Mouse (Mus musculus) CH12.LX (cell line): ENCODE data around the gene Col4a2.

Source experiments
- EP300 ChIP-seq: IDR thresholded peaks from 2 replicates; pipeline ENCODE4 v1.6.1; 2011; ENCODE audit warnings: low read length, improper control_type of control experiment
- IRF4 ChIP-seq: IDR thresholded peaks from 2 replicates; pipeline ENCODE4 v1.6.1; 2014; ENCODE audit warnings: low read depth, mild to moderate bottlenecking, inconsistent platforms, low read length, improper control_type of control experiment
- SMC3 ChIP-seq: IDR thresholded peaks from 2 replicates; pipeline ENCODE4 v1.6.1; 2011; ENCODE audit warnings: low read depth, low read length, improper control_type of control experiment
- ZKSCAN1 ChIP-seq: IDR thresholded peaks from 2 replicates; pipeline ENCODE4 v1.6.1; 2012; ENCODE audit warnings: low read depth, inconsistent platforms, low read length, improper control_type of control experiment, borderline replicate concordance

DNA sequence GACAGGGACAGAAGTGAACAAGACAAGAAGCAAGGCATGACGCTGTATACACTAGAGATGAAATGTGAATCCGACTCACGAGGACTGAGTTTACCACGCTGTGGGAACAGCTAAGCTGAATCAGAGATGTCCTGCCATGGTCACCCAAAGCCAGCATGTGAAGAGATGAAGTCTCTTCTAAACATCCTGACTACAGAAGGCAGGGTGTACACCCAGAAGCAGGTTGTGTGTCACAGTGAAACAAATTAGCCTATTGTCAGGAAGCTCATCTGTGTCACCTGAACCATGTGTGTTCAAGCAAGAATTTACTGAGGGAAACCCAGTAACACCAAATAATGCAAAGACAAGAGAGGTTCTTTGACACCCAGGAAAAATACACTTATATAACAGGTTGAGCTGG is 153.0 kb downstream of the Col4a2 start:
- TF ChIP-seq ZKSCAN1 (no peak), SMC3 (no peak), IRF4 (no peak), EP300 (no peak)
